Mouse (Mus musculus) ZHBTc4 (cell line): ENCODE data around the gene Dbnl.
"Not testable (repeated sequence)": the region's sequence is repeated elsewhere in the genome, so short reads cannot be mapped to it uniquely, and the experiment has no call there.

ENCODE experiments used
- DNase-seq: peaks from one replicate; pipeline ENCODE4 v3.0.0-alpha.2; 2011; ENCODE audit warnings: low read depth, low spot score

Dbnl gene

GRCm38 (mm10) chr11:5795290-5795689 lies 7.0 kb downstream of the Dbnl start:
- DNase-seq: no peak

- no peak for DNase-seq
Observed at GRCm38 (mm10) chr11:5795706-5796105, 7.4 kb downstream of the Dbnl start.

- peak; percentile 51 for DNase-seq
Observed at GRCm38 (mm10) chr11:5796939-5797338, 8.7 kb downstream of the Dbnl start.

- peak; percentile 75 for DNase-seq
Observed at GRCm38 (mm10) chr11:5797371-5797770, 9.1 kb downstream of the Dbnl start.

- DNase-seq: no peak
Observed at GRCm38 (mm10) chr11:5797928-5798327, 9.6 kb downstream of the Dbnl start.

- no peak for DNase-seq
Observed at GRCm38 (mm10) chr11:5799621-5800490, 11.6 kb downstream of the Dbnl start.

- DNase-seq: no peak
Observed at GRCm38 (mm10) chr11:5801511-5801910, 13.2 kb downstream of the Dbnl start.

- peak; percentile 37 for DNase-seq
Observed at GRCm38 (mm10) chr11:5802005-5802404, 13.7 kb downstream of the Dbnl start.

- DNase-seq: no peak
Observed at GRCm38 (mm10) chr11:5802457-5803217, 14.3 kb downstream of the Dbnl start.

- DNase-seq: peak; percentile 52
Observed at GRCm38 (mm10) chr11:5803551-5803981, 15.3 kb downstream of the Dbnl start, which contains the start of gene Pgam2. Gene Pgam2 (minus strand): TSS chr11:5803733.

GRCm38 (mm10) chr11:5804174-5804573 lies 15.9 kb downstream of the Dbnl start:
- no peak for DNase-seq

GRCm38 (mm10) chr11:5805711-5806110 lies 17.4 kb downstream of the Dbnl start:
- no peak for DNase-seq

- DNase-seq: no peak
Observed at GRCm38 (mm10) chr11:5807956-5808355, 19.7 kb downstream of the Dbnl start.

GRCm38 (mm10) chr11:5809487-5809886 lies 21.2 kb downstream of the Dbnl start:
- not testable (repeated sequence) for DNase-seq

GRCm38 (mm10) chr11:5813381-5813780 lies 25.1 kb downstream of the Dbnl start:
- DNase-seq: peak; percentile 79

- DNase-seq: no peak
Observed at GRCm38 (mm10) chr11:5819223-5819622, 30.9 kb downstream of the Dbnl start.

- DNase-seq: no peak
Observed at GRCm38 (mm10) chr11:5825432-5825831, 37.1 kb downstream of the Dbnl start.

GRCm38 (mm10) chr11:5827931-5828330 lies 39.6 kb downstream of the Dbnl start:
- DNase-seq: no peak

- no peak for DNase-seq
Observed at GRCm38 (mm10) chr11:5828509-5829191, 40.4 kb downstream of the Dbnl start.

- DNase-seq: no peak
Observed at GRCm38 (mm10) chr11:5829327-5829726, 41.0 kb downstream of the Dbnl start.

- no peak for DNase-seq
Observed at GRCm38 (mm10) chr11:5834506-5834905, 46.2 kb downstream of the Dbnl start.

GRCm38 (mm10) chr11:5835057-5835456 lies 46.8 kb downstream of the Dbnl start:
- no peak for DNase-seq
